Mouse (Mus musculus) lung, embryonic 15.5 days (tissue): ENCODE results near the gene Zyx. TPM values are rescaled to one million over a fixed set of nuclear protein-coding genes. Genes with fewer than 3 reads are reported as not detected.

Experiments used
- ATAC-seq: fragments of 200-750 bp; cut with Nextera tagmentation; 2 replicates; pipeline ENCODE4 v1.8.0; 2017; ENCODE audit warnings: moderate number of reproducible peaks, borderline replicate concordance; ENCODE audit not compliant: low FRiP score, low TSS enrichment; ENCODE audit errors: extremely low read depth
- H3K27ac ChIP-seq: fragments of 300-500 bp; sonication (generic); 2 replicates; pipeline ENCODE4 v1.5.1; 2015; ENCODE audit warnings: moderate library complexity, mild to moderate bottlenecking, inconsistent platforms
- H3K27me3 ChIP-seq: fragments of 300-500 bp; sonication (generic); 2 replicates; pipeline ENCODE4 v1.6.1; 2015; ENCODE audit warnings: inconsistent platforms
- H3K36me3 ChIP-seq: fragments of 300-500 bp; sonication (generic); 2 replicates; pipeline ENCODE4 v1.6.1; 2015; ENCODE audit warnings: inconsistent platforms
- H3K4me1 ChIP-seq: fragments of 300-500 bp; sonication (generic); 2 replicates; pipeline ENCODE4 v1.6.1; 2015; ENCODE audit warnings: inconsistent platforms
- H3K4me2 ChIP-seq: fragments of 300-500 bp; sonication (generic); 2 replicates; pipeline ENCODE4 v1.6.1; 2015; ENCODE audit warnings: inconsistent platforms, mild to moderate bottlenecking, moderate library complexity
- H3K4me3 ChIP-seq: fragments of 300-500 bp; sonication (generic); 2 replicates; pipeline ENCODE4 v1.5.1; 2015; ENCODE audit warnings: mild to moderate bottlenecking, inconsistent platforms
- H3K9ac ChIP-seq: fragments of 300-500 bp; sonication (generic); 2 replicates; pipeline ENCODE4 v1.6.1; 2015; ENCODE audit warnings: inconsistent platforms
- H3K9me3 ChIP-seq: fragments of 300-500 bp; sonication (generic); 2 replicates; pipeline ENCODE4 v1.6.1; 2016; ENCODE audit warnings: inconsistent platforms
- WGBS: fragments of 180-500 bp; shearing (Covaris S2); methylation state at CpG from one replicate; pipeline ENCODE4 v1.1.7; 2015; 5-methylcytosine and 5-hydroxymethylcytosine counted together
- polyA plus RNA-seq: library from polyadenylated mRNA; unstranded; fragments of >200 nt; fragmentation: Nextera tagmentation; extraction: Ambion mirVana; gene quantifications from 2 replicates; pipeline ENCODE4 v1.2.1, GENCODE M21; 2015

The Zyx gene
- polyA plus RNA-seq, 1 experiment from 2014 or later: 167 TPM

GRCm38 (mm10) chr6:42381916-42382381 is 32.5 kb downstream of the Zyx start:
- Histone ChIP-seq H3K27ac (peak overlapping the region; percentile 77), H3K4me1 (peaks cover 16% of the 10 kb centered on the region), H3K27me3 (no peaks in the 10 kb centered on the region), H3K36me3 (no peaks in the 10 kb centered on the region), H3K9ac (no peak overlapping the region), H3K4me3 (no peak overlapping the region), H3K9me3 (no peaks in the 10 kb centered on the region), H3K4me2 (peak overlapping the region; percentile 18; the same call in 1 of the 2 replicates)
- 27% methylated on average over 9 of the region's 9 CpGs for WGBS
- ATAC-seq: peak; percentile 61

GRCm38 (mm10) chr6:42383360-42383759 is 33.9 kb downstream of the Zyx start:
- no peaks in the 10 kb centered on the region for H3K27me3 ChIP-seq
- H3K4me2 ChIP-seq: no peak overlapping the region
- no peak overlapping the region for H3K9ac ChIP-seq
- H3K36me3 ChIP-seq: no peaks in the 10 kb centered on the region
- ATAC-seq: no peak
- H3K9me3 ChIP-seq: no peaks in the 10 kb centered on the region
- no peak overlapping the region for H3K27ac ChIP-seq
- 90% methylated on average over 5 of the region's 5 CpGs for WGBS
- peaks cover 16% of the 10 kb centered on the region for H3K4me1 ChIP-seq
- no peak overlapping the region for H3K4me3 ChIP-seq

DNA sequence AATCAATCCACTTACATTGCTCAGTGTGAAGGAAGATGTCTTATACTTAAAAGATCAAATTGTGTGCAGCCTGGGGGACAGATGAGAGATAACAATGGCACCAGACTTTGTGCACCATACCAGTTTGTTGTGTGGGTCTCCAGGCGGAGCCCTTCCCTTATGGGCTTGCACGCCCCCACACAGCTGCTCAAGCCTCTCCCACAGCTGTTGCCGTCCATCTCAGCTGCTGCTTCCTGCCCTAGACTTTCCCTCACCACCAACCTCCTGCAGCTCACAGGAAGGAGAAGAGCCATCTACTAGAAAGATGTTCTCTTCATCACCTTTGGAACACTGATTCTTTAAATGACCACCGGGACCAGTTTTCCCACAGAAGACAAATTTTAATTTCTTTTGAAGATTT is 36.2 kb downstream of the Zyx start:
- no peak for ATAC-seq
- H3K36me3 ChIP-seq: no peaks in the 10 kb centered on the region
- no peak overlapping the region for H3K4me2 ChIP-seq
- H3K4me1 ChIP-seq: peaks cover 16% of the 10 kb centered on the region
- H3K27me3 ChIP-seq: no peaks in the 10 kb centered on the region
- no peak overlapping the region for H3K27ac ChIP-seq
- WGBS: 57% methylated on average over 4 of the region's 4 CpGs
- no peak overlapping the region for H3K4me3 ChIP-seq
- H3K9ac ChIP-seq: no peak overlapping the region
- no peaks in the 10 kb centered on the region for H3K9me3 ChIP-seq

- Histone ChIP-seq H3K4me2 (no peak overlapping the region), H3K4me3 (no peak overlapping the region), H3K27ac (no peak overlapping the region; the same call in 1 of the 2 replicates), H3K27me3 (no peaks in the 10 kb centered on the region), H3K9ac (no peak overlapping the region), H3K36me3 (no peaks in the 10 kb centered on the region), H3K9me3 (no peaks in the 10 kb centered on the region), H3K4me1 (peaks cover 17% of the 10 kb centered on the region)
- ATAC-seq: peak; percentile 60
- WGBS: 14% methylated on average over 2 of the region's 2 CpGs
Observed at GRCm38 (mm10) chr6:42391796-42392330, 42.4 kb downstream of the Zyx start.

DNA sequence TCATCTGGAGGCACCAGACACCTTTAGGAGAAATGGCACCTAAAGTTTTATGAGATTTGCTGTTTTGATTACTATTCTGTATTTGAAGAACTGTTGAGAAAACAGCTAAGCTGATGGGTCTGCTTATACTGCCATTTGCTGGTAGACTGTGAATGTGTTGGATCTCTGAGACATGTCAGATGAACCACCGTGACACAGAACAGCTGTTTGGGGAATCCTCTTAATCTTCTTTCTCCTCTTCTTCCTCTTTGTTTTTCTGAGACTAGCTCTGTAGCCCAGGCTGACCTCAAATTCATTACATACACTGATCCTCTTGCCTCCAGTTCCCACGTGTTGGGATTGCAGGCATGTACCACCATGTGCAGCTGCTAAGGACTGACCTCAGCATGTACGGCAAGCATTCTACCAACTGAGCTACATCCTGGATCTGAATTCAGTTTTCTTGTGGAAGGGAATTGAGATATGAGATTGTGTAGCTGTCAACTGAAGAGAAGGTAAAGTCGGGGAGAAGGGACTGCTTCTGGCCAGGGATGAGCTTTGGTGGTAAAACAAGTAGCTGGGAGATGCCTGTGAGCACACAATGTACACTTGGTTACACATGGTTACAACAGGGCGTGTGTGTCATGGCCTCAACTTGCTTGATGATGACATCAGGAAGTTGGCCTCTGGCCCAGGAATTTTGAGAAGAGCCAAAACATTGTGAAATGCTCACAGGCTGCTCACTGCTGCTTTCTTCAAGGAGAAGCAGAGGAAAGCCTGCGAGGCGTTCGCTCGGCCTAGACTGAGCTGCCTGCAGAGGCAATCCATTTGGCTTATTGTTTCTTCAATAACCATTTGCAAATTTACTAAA is 46.8 kb downstream of the Zyx start:
- ATAC-seq: peak; percentile 93
- WGBS: 22% methylated on average over 9 of the region's 9 CpGs
- Histone ChIP-seq H3K9me3 (no peaks in the 10 kb centered on the region), H3K27ac (peak overlapping the region; percentile 84), H3K4me3 (no peak overlapping the region), H3K4me1 (peaks cover 22% of the 10 kb centered on the region), H3K27me3 (no peaks in the 10 kb centered on the region), H3K9ac (no peak overlapping the region), H3K4me2 (no peak overlapping the region), H3K36me3 (no peaks in the 10 kb centered on the region)

DNA sequence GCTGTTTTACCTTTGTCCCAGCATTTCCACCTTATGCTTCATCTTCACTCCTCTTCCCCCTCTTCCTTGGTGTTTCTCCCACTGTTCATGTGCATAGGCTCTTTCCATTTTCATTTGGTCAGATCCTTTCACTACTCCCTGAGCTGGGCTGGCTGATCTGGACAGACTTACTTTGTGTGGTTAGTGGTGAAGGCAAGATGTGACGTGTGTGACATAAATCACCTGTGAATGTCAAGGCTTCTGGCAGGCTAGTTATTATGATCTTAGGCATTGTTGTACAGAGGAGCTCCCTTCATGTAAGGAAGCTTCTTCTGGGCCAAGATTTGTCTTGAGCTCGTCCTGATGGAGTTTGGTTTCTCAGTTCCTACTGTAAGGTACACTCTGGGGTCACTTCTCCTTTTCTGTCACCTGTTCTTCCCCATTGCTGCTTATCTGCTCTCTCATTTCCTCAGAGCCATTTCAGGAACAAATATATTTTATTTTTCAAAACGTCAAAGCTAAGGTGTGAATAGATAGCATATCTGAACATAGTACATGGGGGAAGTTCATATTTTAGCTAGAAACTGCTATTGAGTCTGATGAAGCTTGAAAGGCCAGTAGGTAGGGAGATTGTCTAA is 47.7 kb downstream of the Zyx start:
- Histone ChIP-seq H3K9me3 (no peaks in the 10 kb centered on the region), H3K9ac (no peak overlapping the region), H3K4me1 (peaks cover 15% of the 10 kb centered on the region), H3K27ac (peak overlapping the region; percentile 75), H3K27me3 (no peaks in the 10 kb centered on the region), H3K4me2 (no peak overlapping the region), H3K4me3 (no peak overlapping the region), H3K36me3 (no peaks in the 10 kb centered on the region)
- WGBS: 49% methylated on average over 3 of the region's 3 CpGs
- ATAC-seq: no peak; the same call in 1 of the 2 replicates

- WGBS: 77% methylated on average over 3 of the region's 3 CpGs
- no peak overlapping the region for H3K9ac ChIP-seq
Observed at GRCm38 (mm10) chr6:42398285-42398684, 48.9 kb downstream of the Zyx start.

DNA sequence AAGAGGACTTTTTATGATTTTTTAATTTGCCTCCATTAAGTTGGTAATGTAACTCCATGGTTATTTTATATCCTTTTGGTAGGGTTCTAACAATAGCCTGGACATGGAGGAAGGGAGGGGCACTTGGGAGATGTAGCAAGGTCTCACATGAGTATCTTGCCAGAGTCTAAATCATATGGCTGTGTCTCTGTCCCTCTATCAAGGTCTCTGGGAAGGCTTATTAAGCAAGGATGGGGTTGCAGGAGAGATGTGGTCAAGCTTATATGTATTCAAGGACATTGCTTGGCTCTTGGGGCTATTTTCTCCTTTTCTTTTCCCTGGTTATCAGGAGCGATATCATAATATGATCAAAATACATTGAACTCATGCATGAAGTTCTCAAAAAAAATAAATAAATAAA is 49.6 kb downstream of the Zyx start:
- Histone ChIP-seq H3K4me2 (no peak overlapping the region), H3K4me1 (peaks cover 14% of the 10 kb centered on the region), H3K36me3 (no peaks in the 10 kb centered on the region), H3K9me3 (no peaks in the 10 kb centered on the region), H3K4me3 (no peak overlapping the region), H3K9ac (no peak overlapping the region), H3K27me3 (no peaks in the 10 kb centered on the region), H3K27ac (no peak overlapping the region)
- no peak for ATAC-seq
- 90% methylated on average over 1 of the region's 1 CpGs for WGBS

More at GRCm38 (mm10) chr6:42398285-42398684, 48.9 kb downstream of the Zyx start:
- Histone ChIP-seq H3K4me2 (no peak overlapping the region), H3K4me3 (no peak overlapping the region), H3K27me3 (no peaks in the 10 kb centered on the region), H3K4me1 (peaks cover 14% of the 10 kb centered on the region), H3K27ac (no peak overlapping the region), H3K9me3 (no peaks in the 10 kb centered on the region), H3K36me3 (no peaks in the 10 kb centered on the region)
- ATAC-seq: no peak

DNA sequence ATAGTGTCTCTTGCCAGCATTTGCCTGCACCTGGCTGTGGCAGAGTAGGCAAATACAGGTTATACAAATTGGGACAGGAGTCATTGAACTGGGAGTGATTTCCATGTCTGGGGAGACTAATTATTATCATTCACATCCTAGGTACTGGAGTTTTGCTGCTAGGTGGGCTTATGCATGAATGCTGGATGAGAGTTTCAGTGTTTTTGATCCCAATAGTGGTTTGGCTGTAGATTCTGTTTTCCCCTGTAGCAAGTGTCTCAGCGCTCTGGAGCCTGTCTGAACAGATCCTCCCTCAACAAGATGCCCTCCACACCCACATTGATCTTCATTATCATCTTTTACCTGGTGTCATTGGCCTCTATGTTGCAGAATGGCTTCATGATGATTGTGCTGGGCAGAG is 50.5 kb downstream of the Zyx start, which contains the start of gene Tas2r143:
Tas2r143 (plus strand) TSS at position 301 of the 400 bp plus-strand sequence.
- no peak within 1 kb of the TSS for H3K9ac ChIP-seq
- H3K4me2 ChIP-seq: no peak within 1 kb of the TSS
- ATAC-seq: no peak
- 87% methylated on average over 1 of the region's 1 CpGs for WGBS
- H3K4me3 ChIP-seq: no peak within 1 kb of the TSS
- H3K9me3 ChIP-seq: no peaks in the 10 kb centered on the region
- H3K27me3 ChIP-seq: no peaks in the 10 kb centered on the region
- H3K4me1 ChIP-seq: peaks cover 14% of the 10 kb centered on the region
- H3K36me3 ChIP-seq: no peaks in the 10 kb centered on the region
- H3K27ac ChIP-seq: no peak within 1 kb of the TSS

GRCm38 (mm10) chr6:42405134-42405533 is 55.7 kb downstream of the Zyx start, which contains the start of gene Tas2r135:
TSS of gene Tas2r135 (plus strand) at chr6:42405434.
- H3K9ac ChIP-seq: no peak within 1 kb of the TSS
- no peaks in the 10 kb centered on the region for H3K27me3 ChIP-seq
- H3K4me1 ChIP-seq: no peaks in the 10 kb centered on the region
- no peak within 1 kb of the TSS for H3K4me3 ChIP-seq
- H3K27ac ChIP-seq: no peak within 1 kb of the TSS
- no peak within 1 kb of the TSS for H3K4me2 ChIP-seq
- WGBS: 57% methylated on average over 2 of the region's 2 CpGs
- H3K36me3 ChIP-seq: no peaks in the 10 kb centered on the region
- ATAC-seq: no peak
- H3K9me3 ChIP-seq: no peaks in the 10 kb centered on the region
